Mouse (Mus musculus): ENCODE measurements at regions not wholly inside any gene's neighbourhood (a gene's known extent, or its start where the extent isn't known, plus 50 kb on each side); places are given as distances from the start of the nearest gene placed in this dataset.

GRCm38 (mm10) chr12:15651293-15651692 is 165.4 kb downstream of the Trib2 start:
- TF ChIP-seq CTCF (IDR thresholded peaks at IDR 0.05; ENCODE audit: control insufficient read depth, insufficient read depth, low read length) (no peak), POLR2A (IDR thresholded peaks at IDR 0.05; ENCODE audit: borderline replicate concordance, control insufficient read depth, low read depth, low read length) (no peak)
- Histone ChIP-seq H3K4me3 (replicated peaks; ENCODE audit: control insufficient read depth, low read depth, low read length) (no peak overlapping the region), H3K4me1 (ENCODE audit: control insufficient read depth, insufficient read depth, low read length) (no peaks in the 10 kb centered on the region; the same call in 1 of the 2 replicates), H3K27ac (ENCODE audit: control insufficient read depth, insufficient read depth, low read depth, low read length, poor library complexity) (no peak overlapping the region)
- WGBS, result 83% methylated on average over 2 of the region's 2 CpGs

GRCm38 (mm10) chr12:15649906-15650305 is 166.8 kb downstream of the Trib2 start:
- TF ChIP-seq POLR2A (IDR thresholded peaks at IDR 0.05; ENCODE audit: borderline replicate concordance, control insufficient read depth, low read depth, low read length), result no peak
- TF ChIP-seq CTCF (IDR thresholded peaks at IDR 0.05; ENCODE audit: control insufficient read depth, insufficient read depth, low read length), result no peak
- Histone ChIP-seq H3K4me1 (ENCODE audit: control insufficient read depth, insufficient read depth, low read length) (no peaks in the 10 kb centered on the region; the same call in 1 of the 2 replicates), H3K27ac (ENCODE audit: control insufficient read depth, insufficient read depth, low read depth, low read length, poor library complexity) (no peak overlapping the region), H3K4me3 (replicated peaks; ENCODE audit: control insufficient read depth, low read depth, low read length) (no peak overlapping the region)
- 51% methylated on average over 4 of the region's 4 CpGs for WGBS

- TF ChIP-seq CTCF (IDR thresholded peaks at IDR 0.05; ENCODE audit: control insufficient read depth, insufficient read depth, low read length) (no peak), POLR2A (IDR thresholded peaks at IDR 0.05; ENCODE audit: borderline replicate concordance, control insufficient read depth, low read depth, low read length) (no peak)
- 62% methylated on average over 1 of the region's 1 CpGs for WGBS
- no peak overlapping the region for H3K4me3 ChIP-seq (replicated peaks; ENCODE audit: control insufficient read depth, low read depth, low read length)
- H3K27ac ChIP-seq (ENCODE audit: control insufficient read depth, insufficient read depth, low read depth, low read length, poor library complexity), result no peak overlapping the region
- H3K4me1 ChIP-seq (ENCODE audit: control insufficient read depth, insufficient read depth, low read length), result no peaks in the 10 kb centered on the region; the same call in 1 of the 2 replicates
These were observed 167.5 kb downstream of the Trib2 start for GRCm38 (mm10) chr12:15649226-15649625.

- Histone ChIP-seq H3K4me1 (ENCODE audit: control insufficient read depth, insufficient read depth, low read length) (no peaks in the 10 kb centered on the region), H3K27ac (ENCODE audit: control insufficient read depth, insufficient read depth, low read depth, low read length, poor library complexity) (no peak overlapping the region), H3K4me3 (replicated peaks; ENCODE audit: control insufficient read depth, low read depth, low read length) (no peak overlapping the region)
- 59% methylated on average over 9 of the region's 9 CpGs for WGBS
- no peak for TF ChIP-seq POLR2A (IDR thresholded peaks at IDR 0.05; ENCODE audit: borderline replicate concordance, control insufficient read depth, low read depth, low read length)
- no peak for TF ChIP-seq CTCF (IDR thresholded peaks at IDR 0.05; ENCODE audit: control insufficient read depth, insufficient read depth, low read length)
These were observed 172.5 kb downstream of the Trib2 start for GRCm38 (mm10) chr12:15644074-15644672.

GRCm38 (mm10) chr12:15643669-15644068 is 173.1 kb downstream of the Trib2 start:
- H3K27ac ChIP-seq (ENCODE audit: control insufficient read depth, insufficient read depth, low read depth, low read length, poor library complexity), result no peak overlapping the region
- TF ChIP-seq POLR2A (IDR thresholded peaks at IDR 0.05; ENCODE audit: borderline replicate concordance, control insufficient read depth, low read depth, low read length) (no peak), CTCF (IDR thresholded peaks at IDR 0.05; ENCODE audit: control insufficient read depth, insufficient read depth, low read length) (no peak)
- 48% methylated on average over 3 of the region's 3 CpGs for WGBS

GRCm38 (mm10) chr12:15640320-15640719 is 176.4 kb downstream of the Trib2 start:
- H3K4me1 ChIP-seq (ENCODE audit: control insufficient read depth, insufficient read depth, low read length), result no peaks in the 10 kb centered on the region
- WGBS, result 25% methylated on average over 5 of the region's 5 CpGs
- TF ChIP-seq CTCF (IDR thresholded peaks at IDR 0.05; ENCODE audit: control insufficient read depth, insufficient read depth, low read length) (no peak), POLR2A (IDR thresholded peaks at IDR 0.05; ENCODE audit: borderline replicate concordance, control insufficient read depth, low read depth, low read length) (no peak)
- no peak overlapping the region for H3K27ac ChIP-seq (ENCODE audit: control insufficient read depth, insufficient read depth, low read depth, low read length, poor library complexity)
- H3K4me3 ChIP-seq (replicated peaks; ENCODE audit: control insufficient read depth, low read depth, low read length), result no peak overlapping the region

More at GRCm38 (mm10) chr12:15643669-15644068, 173.1 kb downstream of the Trib2 start:
- Histone ChIP-seq H3K4me3 (replicated peaks; ENCODE audit: control insufficient read depth, low read depth, low read length) (no peak overlapping the region), H3K4me1 (ENCODE audit: control insufficient read depth, insufficient read depth, low read length) (no peaks in the 10 kb centered on the region)

- WGBS, result 68% methylated on average over 3 of the region's 3 CpGs
- Histone ChIP-seq H3K4me1 (ENCODE audit: control insufficient read depth, insufficient read depth, low read length) (no peaks in the 10 kb centered on the region), H3K4me3 (replicated peaks; ENCODE audit: control insufficient read depth, low read depth, low read length) (no peak overlapping the region), H3K27ac (ENCODE audit: control insufficient read depth, insufficient read depth, low read depth, low read length, poor library complexity) (no peak overlapping the region)
- TF ChIP-seq CTCF (IDR thresholded peaks at IDR 0.05; ENCODE audit: control insufficient read depth, insufficient read depth, low read length) (no peak), POLR2A (IDR thresholded peaks at IDR 0.05; ENCODE audit: borderline replicate concordance, control insufficient read depth, low read depth, low read length) (no peak)
These were observed 186.8 kb downstream of the Trib2 start for GRCm38 (mm10) chr12:15629971-15630370.

GRCm38 (mm10) chr12:15619521-15619920 is 197.2 kb downstream of the Trib2 start:
- TF ChIP-seq POLR2A (IDR thresholded peaks at IDR 0.05; ENCODE audit: borderline replicate concordance, control insufficient read depth, low read depth, low read length) (no peak), CTCF (IDR thresholded peaks at IDR 0.05; ENCODE audit: control insufficient read depth, insufficient read depth, low read length) (no peak)

GRCm38 (mm10) chr12:15617312-15617711 is 199.4 kb downstream of the Trib2 start:
- H3K4me1 ChIP-seq (ENCODE audit: control insufficient read depth, insufficient read depth, low read length), result no peaks in the 10 kb centered on the region
- WGBS, result 73% methylated on average over 1 of the region's 1 CpGs
- no peak overlapping the region for H3K27ac ChIP-seq (ENCODE audit: control insufficient read depth, insufficient read depth, low read depth, low read length, poor library complexity)
- H3K4me3 ChIP-seq (replicated peaks; ENCODE audit: control insufficient read depth, low read depth, low read length), result no peak overlapping the region
- TF ChIP-seq POLR2A (IDR thresholded peaks at IDR 0.05; ENCODE audit: borderline replicate concordance, control insufficient read depth, low read depth, low read length), result no peak
- TF ChIP-seq CTCF (IDR thresholded peaks at IDR 0.05; ENCODE audit: control insufficient read depth, insufficient read depth, low read length), result no peak

More at GRCm38 (mm10) chr12:15619521-15619920, 197.2 kb downstream of the Trib2 start:
- Histone ChIP-seq H3K27ac (ENCODE audit: control insufficient read depth, insufficient read depth, low read depth, low read length, poor library complexity) (no peak overlapping the region), H3K4me1 (ENCODE audit: control insufficient read depth, insufficient read depth, low read length) (no peaks in the 10 kb centered on the region), H3K4me3 (replicated peaks; ENCODE audit: control insufficient read depth, low read depth, low read length) (no peak overlapping the region)
- WGBS, result 76% methylated on average over 2 of the region's 2 CpGs
